Mouse (Mus musculus): ENCODE results near the gene Nf1.

DNA sequence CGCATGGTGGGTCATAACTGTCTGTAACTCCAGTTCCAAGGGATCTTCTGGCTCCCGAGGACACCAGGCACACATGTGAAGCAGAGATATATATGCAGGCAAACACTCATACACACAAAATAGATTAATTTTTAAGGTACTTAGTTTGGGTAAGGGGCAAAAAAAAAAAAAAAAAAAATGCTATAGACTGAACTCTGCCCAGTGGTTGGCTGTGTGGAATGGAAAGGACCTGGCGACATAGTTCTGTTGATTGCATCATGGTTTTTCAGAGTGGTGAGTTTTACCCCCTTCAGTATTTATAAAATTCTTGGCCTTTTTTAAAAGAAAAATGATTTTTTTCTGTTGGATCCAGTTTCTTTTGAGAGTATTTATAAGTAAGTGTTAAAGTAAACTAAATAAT, 196.8 kb downstream of the Nf1 start:
- no peak for TF ChIP-seq CTCF (IDR thresholded peaks at IDR 0.05; ENCODE audit: extremely low read depth, insufficient read depth, insufficient read length, insufficient replicate concordance)
- TF ChIP-seq POLR2A (IDR thresholded peaks at IDR 0.05; ENCODE audit: low read depth, low read length), result no peak
